Mouse (Mus musculus) left cerebral cortex, adult 2 months (tissue): ENCODE results near the gene Ahcyl2. TPM values are rescaled to one million over a fixed set of nuclear protein-coding genes. Genes with fewer than 3 reads are reported as not detected.

Source experiments
- DNase-seq, 2 experiments: peaks; one replicate each; pipeline ENCODE4 v3.0.0; 2021 to 2022; ENCODE audit warnings: low spot score in 2 of 2, mixed read lengths in 1 of 2; ENCODE audit errors: extremely low spot score in 1 of 2
- H3K27ac ChIP-seq: fragments of 200-600 bp; 2 replicates; pipeline ENCODE4 v1.8.1; 2022
- H3K4me3 ChIP-seq: fragments of 200-600 bp; 2 replicates; pipeline ENCODE4 v1.8.1; 2022
- CTCF ChIP-seq: fragments of 200-600 bp; IDR thresholded peaks from 2 replicates; pipeline ENCODE4 v1.8.1; 2022; ENCODE audit warnings: antibody characterized with exemption, mild to moderate bottlenecking, moderate library complexity
- intact Hi-C: fragments of 180-260 bp; cut with DNase I; formaldehyde crosslinking; loops from one replicate; pipeline ENCODE4 v1.15.1; 2025
- total RNA-seq, 2 experiments: library from RNA; stranded (reverse); gene quantifications; 2 replicates each; pipeline ENCODE4 v1.2.3; 2021

The Ahcyl2 gene
- total RNA-seq, 2 experiments from 2014 or later, result 137 to 141 TPM

DNA sequence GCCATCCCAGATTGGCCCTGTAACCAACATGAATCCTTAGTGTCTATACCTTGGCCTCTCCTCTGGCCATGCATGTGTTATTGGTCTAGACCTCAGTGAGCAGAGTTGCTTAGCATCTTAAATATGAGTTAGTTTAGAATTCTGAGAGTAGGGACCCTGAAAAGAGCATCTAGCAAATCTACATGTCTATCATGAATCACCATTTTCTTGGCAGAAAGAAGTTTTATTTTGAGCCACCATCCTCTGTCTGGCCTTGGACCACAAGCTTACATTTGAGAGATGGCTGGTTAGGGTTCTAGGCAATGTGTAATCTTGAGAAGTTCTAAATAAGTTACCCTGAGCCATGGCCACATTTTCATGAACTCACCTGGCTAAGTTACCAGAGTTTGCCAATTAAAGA lies 162.3 kb downstream of the Ahcyl2 start:
- intact Hi-C loops, result loop anchor here (2.0 kb wide), 1 partner anchor 31 kb away; no protein-coding TSS in a partner anchor
- H3K27ac ChIP-seq, result no peak overlapping the region
- TF ChIP-seq CTCF, result no peak
- no peak for DNase-seq
- no peak overlapping the region for H3K4me3 ChIP-seq

DNA sequence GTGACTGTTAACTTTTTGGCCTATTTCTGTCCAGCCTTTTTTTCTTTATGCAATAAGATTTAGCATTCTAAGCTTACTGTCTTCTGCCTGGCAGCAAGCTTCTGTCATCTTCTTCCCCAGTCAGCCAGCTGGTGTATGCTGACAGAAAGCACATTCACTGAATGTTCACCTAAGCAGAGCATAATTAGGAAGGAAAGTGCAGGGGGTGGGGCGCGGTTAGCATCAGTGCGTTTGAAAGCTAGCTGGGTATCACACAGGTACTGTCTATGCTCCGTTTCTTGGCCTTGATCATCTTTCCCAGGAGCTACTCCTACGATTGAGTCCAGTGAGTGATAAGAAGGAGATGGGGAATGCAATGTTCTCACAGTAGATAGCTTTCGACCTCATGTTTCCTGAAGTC lies 162.9 kb downstream of the Ahcyl2 start:
- peak; percentile 22 to 23 for DNase-seq
- Histone ChIP-seq H3K27ac (peak overlapping the region; percentile 44; the same call in 1 of the 2 replicates), H3K4me3 (no peak overlapping the region)
- intact Hi-C loops, result loop anchor here (2.0 kb wide), 1 partner anchor 30 kb away; no protein-coding TSS in a partner anchor
- TF ChIP-seq CTCF, result no peak

DNA sequence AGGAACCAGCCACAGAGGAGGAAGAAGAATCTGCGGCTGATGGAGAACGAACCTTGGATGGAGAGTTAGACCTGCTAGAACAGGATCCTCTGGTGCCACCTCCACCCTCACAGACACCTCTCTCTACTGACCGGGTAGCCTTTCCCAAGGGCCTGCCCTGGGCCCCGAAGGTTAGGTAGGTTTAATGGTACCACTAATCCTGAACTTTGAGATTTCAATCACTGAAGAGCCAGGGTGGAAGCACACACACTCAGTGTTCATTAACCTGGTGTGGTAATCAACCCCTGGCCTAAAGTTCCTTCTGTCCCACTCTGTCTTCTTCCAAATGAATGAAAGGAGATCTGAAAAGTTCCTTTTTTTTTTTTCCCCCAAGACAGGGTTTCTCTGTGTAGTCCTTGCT lies 163.4 kb downstream of the Ahcyl2 start:
- H3K27ac ChIP-seq, result no peak overlapping the region; the same call in 1 of the 2 replicates
- intact Hi-C loops, result loop anchor here (2.0 kb wide), 1 partner anchor 30 kb away; no protein-coding TSS in a partner anchor
- no peak for DNase-seq
- no peak for TF ChIP-seq CTCF
- no peak overlapping the region for H3K4me3 ChIP-seq

DNA sequence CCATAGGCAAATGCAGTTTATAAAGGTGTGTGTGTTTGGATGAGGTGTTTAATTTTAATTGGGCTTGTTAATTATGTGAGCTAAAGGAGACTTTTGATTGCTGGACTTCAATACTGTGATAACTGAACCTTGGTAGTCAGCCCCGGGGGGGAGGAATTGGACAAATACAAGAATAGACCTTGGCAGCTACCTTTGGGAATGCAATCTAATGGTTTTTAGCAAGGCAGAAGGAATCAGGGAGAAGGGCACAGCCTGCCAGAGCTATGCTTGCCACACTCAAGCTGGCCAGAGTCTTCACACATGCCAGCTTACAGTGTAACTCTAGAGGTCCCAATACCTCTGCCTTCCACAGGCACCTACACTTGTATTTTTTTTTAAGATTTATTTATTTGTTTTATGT lies 167.9 kb downstream of the Ahcyl2 start:
- no peak for DNase-seq
- intact Hi-C loops, result no loop called here
- no peak for TF ChIP-seq CTCF
- Histone ChIP-seq H3K27ac (no peak overlapping the region), H3K4me3 (no peak overlapping the region)

GRCm38 (mm10) chr6:29940428-29940827 lies 172.6 kb downstream of the Ahcyl2 start:
- intact Hi-C loops, result no loop called here
- TF ChIP-seq CTCF, result no peak
- Histone ChIP-seq H3K27ac (no peak overlapping the region), H3K4me3 (no peak overlapping the region)
- no peak for DNase-seq

DNA sequence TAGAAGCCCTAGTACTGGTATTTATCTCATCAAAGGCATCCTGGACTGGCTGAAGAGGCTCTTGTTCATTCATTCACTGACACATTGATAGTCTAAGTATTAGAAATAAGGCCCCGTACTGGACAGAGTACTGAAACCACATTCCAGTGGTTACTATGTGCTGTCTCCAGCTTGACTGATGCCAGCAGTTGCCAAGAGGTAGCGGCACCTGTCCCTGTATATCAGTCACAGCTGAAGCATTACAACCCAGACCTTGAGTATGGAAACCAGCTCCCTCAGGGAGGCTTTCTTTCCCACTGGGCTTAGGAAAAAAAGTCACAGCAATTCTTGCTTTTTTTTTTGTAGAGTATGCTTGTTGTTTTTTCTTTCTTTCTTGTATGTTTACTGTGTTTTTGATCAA lies 173.2 kb downstream of the Ahcyl2 start:
- TF ChIP-seq CTCF, result no peak
- DNase-seq, result no peak
- H3K27ac ChIP-seq, result no peak overlapping the region
- intact Hi-C loops, result no loop called here
- no peak overlapping the region for H3K4me3 ChIP-seq

DNA sequence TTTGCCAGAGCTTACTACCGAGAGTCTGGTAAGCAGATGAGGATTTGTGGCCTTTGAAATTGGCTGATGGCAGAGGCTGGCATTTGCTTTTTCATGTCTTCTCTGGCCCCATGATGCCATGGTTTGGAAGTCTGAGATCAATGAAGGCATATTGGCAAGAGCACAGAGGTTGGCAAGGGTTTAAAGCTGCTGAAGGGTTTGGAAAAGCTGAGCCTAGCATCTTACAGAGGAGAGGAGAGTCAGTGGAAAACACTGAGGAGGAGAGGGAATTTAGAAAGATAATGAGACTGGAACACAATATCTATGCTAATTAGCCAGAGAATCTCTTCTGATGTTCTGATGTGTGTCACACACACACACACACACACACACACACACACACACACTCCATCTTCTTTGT lies 176.7 kb downstream of the Ahcyl2 start:
- Histone ChIP-seq H3K27ac (no peak overlapping the region), H3K4me3 (no peak overlapping the region)
- no peak for DNase-seq
- intact Hi-C loops, result no loop called here
- TF ChIP-seq CTCF, result no peak

DNA sequence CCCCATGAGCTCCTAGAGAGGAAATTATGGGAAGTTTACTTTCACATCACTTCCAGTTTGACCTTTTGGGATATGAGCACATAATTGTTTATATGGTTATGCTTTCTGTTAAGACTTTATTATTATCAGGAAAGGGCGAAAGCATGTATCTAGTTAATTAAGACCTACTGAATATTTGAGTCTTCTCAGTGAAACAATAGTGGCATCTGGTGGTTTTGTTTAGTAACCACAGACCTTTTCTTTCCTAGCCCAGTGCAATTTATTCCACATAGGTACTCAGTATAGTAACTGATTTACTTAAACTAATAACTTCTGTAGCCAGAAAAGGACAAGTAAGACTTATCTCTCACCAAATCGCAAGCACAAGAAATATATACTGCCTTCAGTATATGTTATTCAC lies 178.8 kb downstream of the Ahcyl2 start:
- H3K4me3 ChIP-seq, result no peak overlapping the region
- TF ChIP-seq CTCF, result peak; percentile 45
- intact Hi-C loops, result loop anchor here (5.0 kb wide), 1 partner anchor 94 kb away; no protein-coding TSS in a partner anchor
- H3K27ac ChIP-seq, result no peak overlapping the region
- no peak for DNase-seq

DNA sequence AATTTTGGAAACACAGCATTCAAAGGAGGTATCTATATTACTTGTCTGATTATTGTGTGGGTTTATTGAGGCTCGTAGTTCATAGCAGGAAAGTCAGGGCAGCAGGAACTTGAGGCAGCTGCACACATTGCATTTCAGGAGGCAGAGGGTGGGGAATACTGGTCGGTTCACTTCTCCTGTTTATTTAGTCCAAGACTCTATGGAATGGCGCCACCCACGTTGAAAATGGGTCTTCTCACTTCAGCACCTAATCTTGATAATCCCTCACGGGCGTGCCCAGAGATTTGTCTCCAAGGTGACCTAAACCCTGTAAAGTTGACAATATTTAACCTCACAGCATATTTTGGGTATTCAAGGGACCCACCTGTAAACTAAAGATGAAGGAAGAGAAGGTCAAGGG lies 180.0 kb downstream of the Ahcyl2 start:
- Histone ChIP-seq H3K4me3 (no peak overlapping the region), H3K27ac (no peak overlapping the region)
- intact Hi-C loops, result loop anchor here (5.0 kb wide), 1 partner anchor 96 kb away; no protein-coding TSS in a partner anchor
- DNase-seq, result no peak
- no peak for TF ChIP-seq CTCF

- DNase-seq, result peak in 1 of 2 experiments; percentile 26
- intact Hi-C loops, result no loop called here
- H3K27ac ChIP-seq, result 0 out of 2 replicates have a peak overlapping the region, but pooled peaks have one; percentile 17
- no peak for TF ChIP-seq CTCF
- H3K4me3 ChIP-seq, result no peak overlapping the region
These were observed 188.9 kb downstream of the Ahcyl2 start for GRCm38 (mm10) chr6:29956749-29957148.

GRCm38 (mm10) chr6:29958669-29959068 lies 190.9 kb downstream of the Ahcyl2 start:
- no peak for DNase-seq
- Histone ChIP-seq H3K4me3 (no peak overlapping the region), H3K27ac (no peak overlapping the region)
- intact Hi-C loops, result no loop called here
- TF ChIP-seq CTCF, result no peak

DNA sequence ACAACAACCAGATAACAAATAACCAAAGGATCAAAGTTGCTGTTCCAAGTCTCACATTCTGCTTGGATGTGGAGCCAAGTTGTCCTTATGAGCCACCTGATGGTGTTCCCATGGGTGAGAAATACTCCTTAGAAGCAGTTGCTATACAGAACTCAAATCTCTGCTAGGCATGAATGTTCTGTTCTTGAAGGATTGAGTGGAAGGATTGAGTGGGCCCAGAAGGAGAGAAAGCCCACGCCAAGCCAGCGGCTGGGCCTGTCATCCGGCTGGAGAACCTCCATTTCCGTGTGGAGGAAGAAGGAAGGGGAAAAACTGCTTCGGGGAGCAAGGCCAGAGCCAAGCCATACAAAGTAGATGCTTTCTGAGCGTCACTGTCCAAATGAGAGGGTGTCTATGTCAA lies 193.3 kb downstream of the Ahcyl2 start:
- no peak for TF ChIP-seq CTCF
- intact Hi-C loops, result loop anchor here (2.0 to 10.0 kb wide), 2 partner anchors 30 to 206 kb away; no protein-coding TSS in a partner anchor
- peak; percentile 18 to 32 for DNase-seq
- H3K4me3 ChIP-seq, result no peak overlapping the region
- peak overlapping the region; percentile 73 for H3K27ac ChIP-seq

Other genes starting within 250 kb of the Ahcyl2 start
- gene Irf5, start 241.4 kb upstream of the Ahcyl2 start, total RNA-seq, result 1 to 10 TPM; 4.0 to 4.4 TPM
- 10 to 100 TPM; 72.7 to 73.3 TPM for gene Tnpo3, start 158.1 kb upstream of the Ahcyl2 start, total RNA-seq
- 10 to 100 TPM; 27.5 to 28.2 TPM for gene Tspan33, start 73.8 kb upstream of the Ahcyl2 start, total RNA-seq
- 1 to 10 TPM; 9.0 to 9.2 TPM for gene Smo, start 32.5 kb upstream of the Ahcyl2 start, total RNA-seq
- 10 to 100 TPM; 17.0 to 24.1 TPM for gene Strip2, start 149.0 kb downstream of the Ahcyl2 start, total RNA-seq